Comparison of ENCODE assay signal across 22 mouse cellular contexts in genomic region chr16:32066899-32067298, GRCm38 (mm10).
"Had no signal": no experiment of that assay in that cellular context is flagged by ENCODE, and none has a peak within 500 bp of the region (broad histone marks: within the 10 kb centered on the region; RNA-seq: fewer than 3 reads in every experiment).

No protein-coding gene starts in this region.

- DNase-seq: kidney, adult 8-10 months; kidney, postnatal 10 days; kidney, postnatal 36 days; left cerebral cortex, postnatal 4 days; liver, postnatal 0 days; lung, embryonic 14.5 days; lung, postnatal 10 days; lung, postnatal 4 days; retina, postnatal 1 day; right cerebral cortex, postnatal 25 days; spleen, adult 18-20 months; thymus, postnatal 36 days had no signal

- H3K9ac ChIP-seq: kidney, embryonic 15.5 days; limb, embryonic 12.5 days; limb, embryonic 15.5 days; liver, embryonic 14.5 days; liver, postnatal 0 days; lung, embryonic 14.5 days; midbrain, embryonic 15.5 days; neural tube, embryonic 13.5 days; stomach, embryonic 15.5 days had no signal

- H3K27ac ChIP-seq: kidney, embryonic 15.5 days; limb, embryonic 12.5 days; limb, embryonic 15.5 days; liver, embryonic 14.5 days; midbrain, embryonic 10.5 days; midbrain, embryonic 15.5 days; neural tube, embryonic 13.5 days; stomach, embryonic 15.5 days had no signal

- H3K27me3 ChIP-seq: kidney, embryonic 15.5 days; limb, embryonic 12.5 days; limb, embryonic 15.5 days; midbrain, embryonic 15.5 days; neural tube, embryonic 13.5 days; stomach, embryonic 15.5 days had no signal

- H3K4me1 ChIP-seq: limb, embryonic 12.5 days; midbrain, embryonic 10.5 days had no signal

- H3K4me3 ChIP-seq: kidney, embryonic 15.5 days; limb, embryonic 12.5 days; limb, embryonic 15.5 days; midbrain, embryonic 10.5 days; midbrain, embryonic 15.5 days; myocyte; neural tube, embryonic 13.5 days; stomach, embryonic 15.5 days had no signal

- H3K4me2 ChIP-seq: kidney, embryonic 15.5 days; limb, embryonic 12.5 days; limb, embryonic 15.5 days; liver, embryonic 11.5 days; lung, embryonic 14.5 days; midbrain, embryonic 15.5 days; neural tube, embryonic 13.5 days; stomach, embryonic 15.5 days had no signal

- H3K36me3 ChIP-seq: kidney, embryonic 15.5 days; limb, embryonic 12.5 days; limb, embryonic 15.5 days; midbrain, embryonic 10.5 days; midbrain, embryonic 15.5 days; neural tube, embryonic 13.5 days; stomach, embryonic 15.5 days had no signal

- H3K9me3 ChIP-seq: kidney, embryonic 15.5 days; limb, embryonic 12.5 days; limb, embryonic 15.5 days; midbrain, embryonic 10.5 days; midbrain, embryonic 15.5 days; neural tube, embryonic 13.5 days; stomach, embryonic 15.5 days had no signal

- ATAC-seq: liver, postnatal 0 days; midbrain, embryonic 15.5 days had no signal
